Mouse (Mus musculus) MEL-GATA-1-ER (cell line): Measurements from ENCODE around the gene Olfr876.
"Not testable (repeated sequence)": the region's sequence is repeated elsewhere in the genome, so short reads cannot be mapped to it uniquely, and the experiment has no call there.

Experiments used
- DNase-seq: peaks from one replicate; pipeline ENCODE4 v3.0.0-alpha.2; 2012; ENCODE audit warnings: low read depth; ENCODE audit errors: extremely low read depth

Olfr876 gene

DNA sequence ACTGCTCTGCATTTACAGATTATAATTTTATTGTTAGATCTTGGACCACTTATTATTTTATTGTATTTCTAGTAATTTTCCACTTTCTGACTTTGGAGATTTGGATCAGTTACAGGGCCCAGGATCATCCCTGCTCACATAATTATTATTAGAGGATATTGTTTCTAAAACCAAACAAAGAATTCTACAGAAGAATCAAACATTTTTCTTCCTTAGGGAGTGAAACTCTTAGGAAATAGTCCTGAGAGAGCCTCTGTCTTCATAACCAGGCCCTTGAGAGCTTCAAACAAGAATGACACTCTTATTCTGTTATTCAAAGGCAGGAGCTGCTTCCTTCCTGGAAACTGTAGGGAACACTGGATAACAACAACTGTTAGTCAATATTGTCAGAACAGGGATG is at the start of gene Olfr876:
Olfr876 (plus strand) TSS at position 301 of the 400 bp plus-strand sequence.
- DNase-seq: no peak

DNA sequence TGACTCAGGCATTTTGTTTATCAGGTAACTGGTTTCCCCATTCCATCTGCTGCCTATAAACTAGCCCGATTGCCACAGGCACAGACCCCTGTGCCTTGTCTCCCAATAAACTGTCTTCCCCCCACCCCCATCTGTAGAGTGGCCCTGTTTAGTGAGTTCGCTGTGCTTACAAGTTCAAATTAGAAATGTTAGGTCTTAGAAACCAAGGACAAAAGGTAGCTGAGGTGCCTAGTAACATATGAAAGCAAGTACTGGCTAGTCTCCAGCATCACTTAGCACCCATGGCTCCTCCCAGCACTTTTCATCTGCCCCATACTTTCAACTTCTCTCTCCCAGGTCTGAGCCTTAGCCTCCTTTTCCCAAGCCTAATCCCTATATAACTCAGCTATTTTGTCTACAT is 41.1 kb upstream of the Olfr876 start:
- DNase-seq: no peak

DNA sequence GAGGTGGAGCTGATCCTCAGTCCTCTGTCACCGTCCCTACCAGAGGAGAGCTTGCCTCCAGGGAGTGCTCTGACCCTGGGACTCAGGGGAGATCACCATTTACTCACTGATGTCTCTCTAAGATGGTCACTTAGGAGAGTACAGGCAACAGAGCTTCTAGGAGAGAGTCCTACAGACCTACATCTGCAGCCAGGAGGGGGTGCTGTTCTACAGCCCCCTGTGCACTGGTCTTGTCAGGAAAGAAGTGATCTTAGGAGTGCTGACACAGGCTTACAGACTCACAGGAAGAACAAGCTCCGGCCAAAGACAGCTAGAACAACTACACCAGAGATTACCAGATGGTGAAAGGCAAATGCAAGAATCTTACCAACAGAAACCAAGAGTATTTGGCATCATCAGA is 40.3 kb upstream of the Olfr876 start:
- no peak for DNase-seq

DNA sequence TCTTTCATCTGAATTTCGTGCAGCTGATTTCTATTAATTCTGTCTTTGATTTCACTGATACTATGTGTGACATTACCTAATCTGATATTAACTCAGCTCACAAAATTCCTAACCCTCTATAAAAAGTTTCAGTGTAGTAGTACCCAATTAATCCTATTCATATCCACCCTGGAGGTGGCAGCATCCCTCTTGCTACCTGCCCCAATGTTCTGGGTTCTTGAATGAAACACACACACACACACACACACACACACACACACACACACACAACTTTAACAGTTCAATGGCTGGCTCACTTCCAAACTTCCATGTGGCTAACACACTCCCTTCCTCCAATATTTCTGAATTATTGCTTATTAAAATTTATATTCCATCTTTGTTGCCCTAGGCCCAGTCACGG is 32.2 kb upstream of the Olfr876 start:
- DNase-seq: no peak

DNA sequence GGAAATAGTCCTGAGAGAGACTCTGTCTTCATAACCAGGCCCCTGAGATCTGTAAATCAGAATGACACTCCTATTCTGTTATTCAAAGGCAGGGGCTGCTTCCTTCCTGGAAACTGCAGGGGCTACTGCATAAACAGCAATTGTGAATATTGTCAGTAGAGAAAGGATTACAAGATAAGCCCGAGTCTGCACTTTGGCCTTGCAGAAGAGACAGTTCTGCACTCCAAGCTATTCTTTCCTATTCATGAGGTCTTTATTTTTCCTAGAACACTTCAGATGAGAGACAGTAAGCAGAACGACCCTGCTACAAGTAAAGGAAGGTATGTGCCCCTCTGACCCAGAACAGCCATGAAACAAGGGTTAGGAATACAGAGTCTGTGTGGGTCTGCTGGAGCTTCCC is 31.1 kb upstream of the Olfr876 start, which contains the start of gene Olfr875:
Olfr875 (plus strand) TSS at position 99 of the 400 bp plus-strand sequence.
- DNase-seq: no peak

DNA sequence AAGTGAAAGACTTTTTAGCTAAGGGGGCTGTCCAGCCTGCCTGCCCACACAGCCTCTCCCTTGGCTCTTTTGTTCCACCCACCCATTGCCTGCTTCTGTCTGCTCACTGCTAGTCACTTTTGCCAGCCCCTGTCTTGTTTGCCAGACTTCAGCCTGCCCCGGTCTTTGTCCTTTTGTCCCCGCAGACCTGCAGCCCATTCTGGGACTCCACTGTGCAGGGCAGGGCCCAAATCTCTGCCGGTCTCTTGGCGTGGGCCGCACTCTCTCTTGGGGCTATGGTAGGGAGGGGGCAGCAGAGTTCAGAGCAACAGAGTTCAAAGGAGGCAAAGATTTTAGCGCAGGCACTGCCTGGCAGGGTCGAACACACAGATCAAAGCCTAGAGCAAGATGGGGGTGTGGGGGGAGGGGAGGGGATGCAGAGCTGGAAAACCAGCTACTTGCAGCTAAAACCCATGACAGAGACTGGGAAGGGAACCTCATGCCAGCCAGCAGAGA is 20.0 kb upstream of the Olfr876 start:
- no peak for DNase-seq

DNA sequence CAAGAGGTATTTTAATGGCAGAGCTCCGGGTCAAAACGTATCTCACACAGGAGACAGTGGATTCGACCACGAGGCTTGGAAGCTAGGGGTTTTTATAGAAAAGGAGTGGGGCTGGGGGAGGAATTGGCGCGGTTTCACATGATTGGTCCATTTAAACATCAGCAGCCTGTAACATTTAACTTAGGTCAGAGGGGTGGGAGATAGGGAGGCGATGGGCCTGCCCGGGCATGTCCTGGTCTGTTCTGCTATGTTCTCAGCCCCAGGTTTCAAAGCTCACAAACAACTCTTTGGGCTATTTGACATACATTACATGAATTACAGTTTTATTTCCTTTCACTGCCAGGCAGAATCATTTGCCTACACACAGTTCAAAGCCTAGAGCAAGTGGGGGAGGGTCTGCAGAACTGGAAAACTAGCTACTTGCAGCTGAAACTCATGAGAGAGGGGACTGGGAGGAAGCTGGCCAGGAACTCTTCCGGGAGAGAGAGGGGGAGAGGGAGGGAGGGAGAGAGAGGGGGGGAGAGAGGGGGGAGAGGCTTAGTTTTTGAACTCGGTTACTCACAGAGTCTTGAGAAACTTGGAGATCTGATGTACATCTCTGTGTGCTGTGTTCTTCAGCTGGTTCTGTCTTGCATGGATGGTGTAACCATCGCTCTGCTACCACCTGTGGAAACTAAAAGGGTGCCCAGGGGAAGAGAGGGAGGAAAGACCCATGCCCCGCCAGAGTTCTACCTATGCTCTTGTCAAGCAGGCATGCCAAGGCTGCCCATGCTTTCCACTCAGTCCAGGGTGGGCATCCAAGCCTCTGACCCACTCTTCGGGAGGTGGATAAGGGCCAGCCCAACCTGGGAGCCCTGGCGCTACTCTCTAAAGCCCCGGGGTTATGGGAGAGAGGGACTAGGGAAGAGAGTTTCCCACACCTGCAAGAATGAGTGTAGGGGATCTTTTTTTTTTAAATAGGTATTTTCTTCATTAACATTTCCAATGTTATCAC is 19.1 kb upstream of the Olfr876 start:
- DNase-seq: not testable (repeated sequence)

DNA sequence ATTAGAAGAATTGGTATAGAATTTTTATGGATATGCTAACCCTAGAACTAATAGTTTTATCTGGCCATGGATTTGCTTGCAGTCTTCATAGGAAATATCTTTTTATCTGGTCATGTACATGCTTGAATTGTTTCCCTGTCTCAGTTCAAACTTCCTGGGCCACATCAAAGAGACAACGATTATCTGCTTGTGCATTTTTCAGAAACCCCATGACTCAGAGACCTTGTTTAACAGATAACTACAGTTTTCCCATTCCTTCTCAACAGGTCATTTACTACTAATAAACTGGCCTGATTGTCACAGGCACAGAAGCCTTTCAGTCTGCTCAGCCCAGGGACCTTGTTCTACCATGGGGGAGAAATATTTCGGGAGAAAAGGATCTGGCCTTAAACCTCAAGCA is 16.4 kb upstream of the Olfr876 start:
- no peak for DNase-seq

DNA sequence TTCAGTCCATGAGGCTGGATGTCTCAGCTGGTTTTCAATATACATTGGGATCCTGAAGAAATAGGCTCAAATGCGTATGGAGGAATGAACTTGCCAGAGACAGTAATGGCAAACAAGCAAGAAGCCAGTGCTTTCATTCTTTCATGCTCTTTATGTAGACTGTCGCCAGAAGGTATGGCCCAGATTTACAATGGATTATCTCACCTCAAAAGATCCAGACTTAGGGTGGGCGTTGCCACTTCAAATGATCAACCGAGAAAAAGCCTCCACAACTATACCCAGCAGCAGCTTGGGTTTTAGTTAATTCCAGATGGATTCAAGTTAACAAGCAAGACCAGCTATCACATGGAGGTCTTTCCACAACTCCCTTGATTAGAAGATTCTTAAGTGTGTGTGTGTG is 776 bp upstream of the Olfr876 start:
- DNase-seq: no peak

DNA sequence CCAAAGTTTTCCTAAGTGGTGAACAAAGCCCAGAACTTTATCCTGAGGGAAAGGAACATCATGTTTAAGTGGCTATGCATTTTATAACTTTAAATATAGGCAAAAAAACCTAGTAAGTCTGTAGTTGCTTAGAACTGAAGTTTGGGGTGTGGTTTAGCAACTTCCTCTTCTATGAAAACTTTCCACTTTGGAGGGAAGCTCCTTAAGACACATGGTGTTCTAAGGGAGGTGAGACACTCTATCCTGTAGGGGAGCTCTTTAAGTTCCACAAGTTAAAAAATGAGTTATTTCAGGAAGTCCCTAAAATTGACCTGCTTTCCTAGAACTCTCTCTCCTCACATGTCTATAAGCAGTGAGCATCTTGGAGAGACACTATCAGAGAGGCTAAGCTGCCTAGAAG is 4.4 kb downstream of the Olfr876 start:
- peak; percentile 26 for DNase-seq

DNA sequence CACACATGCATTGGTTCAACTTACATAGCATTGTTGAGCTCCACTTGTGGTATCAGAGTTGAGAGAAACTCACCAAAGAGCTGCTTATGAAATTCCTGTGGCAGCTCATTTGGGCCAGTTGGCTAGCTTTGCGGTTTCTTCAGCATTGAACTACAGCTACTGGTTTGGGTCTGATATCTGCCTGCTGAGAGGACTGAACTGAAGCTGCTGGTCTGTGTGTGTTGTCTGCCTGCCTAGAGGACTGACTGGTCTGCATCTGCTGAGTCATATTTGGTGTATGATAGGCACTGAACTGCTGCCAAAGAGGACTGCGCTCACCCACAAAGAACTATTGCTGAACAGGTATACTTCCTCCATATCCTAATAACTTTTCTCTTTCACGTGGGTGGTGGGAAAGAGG is 5.6 kb downstream of the Olfr876 start:
- no peak for DNase-seq

DNA sequence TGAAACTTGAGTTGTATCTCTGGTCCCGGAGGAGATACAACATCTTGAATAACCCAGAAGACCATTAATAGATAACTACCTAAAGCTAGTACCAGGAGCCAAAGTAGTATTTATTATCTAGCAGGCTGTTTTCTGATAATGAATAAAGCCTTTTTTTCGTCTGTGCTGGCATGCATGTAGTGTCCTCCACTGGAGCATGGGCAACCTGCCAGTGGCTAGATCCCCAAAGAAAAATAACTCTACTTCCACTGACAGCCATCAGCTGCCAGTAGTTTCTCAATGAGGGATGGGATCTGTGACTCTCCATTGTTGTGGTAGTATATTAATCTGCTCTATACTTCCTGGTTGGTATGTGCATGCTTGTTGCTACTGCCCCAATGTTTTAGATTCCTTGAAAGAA is 6.1 kb downstream of the Olfr876 start:
- DNase-seq: no peak

DNA sequence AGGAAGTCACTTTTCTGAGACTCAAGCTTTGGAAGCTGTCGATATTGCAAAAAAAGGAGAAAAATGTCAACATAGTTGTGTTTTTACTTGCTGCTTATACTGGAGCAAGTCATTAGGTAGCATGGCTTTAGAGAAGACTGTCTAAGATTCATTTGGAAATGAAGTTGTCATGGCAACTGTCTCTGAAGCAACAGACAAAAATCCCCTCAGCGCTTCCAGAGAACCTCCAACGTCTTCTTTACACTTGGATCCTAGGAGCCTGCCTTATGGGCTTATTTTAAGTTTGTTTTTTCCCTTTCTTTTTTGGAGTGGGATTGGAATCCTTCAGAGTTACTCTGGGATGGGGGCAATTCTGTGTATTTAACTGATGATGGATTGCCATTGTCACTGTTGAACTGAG is 11.9 kb downstream of the Olfr876 start:
- no peak for DNase-seq

DNA sequence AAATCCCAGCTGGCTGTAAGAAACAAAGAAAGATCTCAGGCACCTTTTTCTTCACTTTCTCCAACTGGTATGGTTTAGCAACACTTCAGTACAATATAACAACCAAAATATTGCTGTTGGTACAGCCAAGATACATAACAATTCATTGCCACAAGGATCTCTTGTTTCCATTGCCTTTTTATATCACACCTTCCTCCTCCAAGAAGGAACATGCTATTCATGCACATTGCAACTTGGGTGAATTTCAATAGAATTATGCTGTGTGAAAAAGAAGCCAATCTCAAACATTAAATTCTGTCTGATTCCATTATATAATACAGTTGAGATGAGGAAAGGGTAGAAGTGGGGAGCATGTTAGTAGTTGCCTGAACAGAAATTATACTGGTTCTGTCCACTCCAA is 27.1 kb downstream of the Olfr876 start:
- DNase-seq: no peak

DNA sequence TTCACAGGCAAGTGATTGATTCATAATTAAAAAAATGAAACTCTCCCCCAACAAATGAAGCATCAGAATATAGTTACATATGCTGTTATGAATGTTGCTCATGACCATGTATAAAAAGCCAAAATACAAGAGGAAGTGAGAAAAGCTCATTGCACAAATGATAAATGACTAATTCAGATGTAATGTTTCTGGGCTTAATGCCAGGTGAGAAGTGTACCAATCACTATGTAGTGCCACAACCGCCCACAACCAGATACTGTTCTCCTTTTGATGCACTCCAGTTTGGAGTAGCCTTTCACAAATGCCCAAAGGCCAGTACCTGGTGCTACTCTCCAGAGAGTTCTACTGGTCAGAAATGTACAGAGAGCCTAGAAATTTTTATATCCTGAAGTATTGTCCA is 30.5 kb downstream of the Olfr876 start:
- DNase-seq: no peak

DNA sequence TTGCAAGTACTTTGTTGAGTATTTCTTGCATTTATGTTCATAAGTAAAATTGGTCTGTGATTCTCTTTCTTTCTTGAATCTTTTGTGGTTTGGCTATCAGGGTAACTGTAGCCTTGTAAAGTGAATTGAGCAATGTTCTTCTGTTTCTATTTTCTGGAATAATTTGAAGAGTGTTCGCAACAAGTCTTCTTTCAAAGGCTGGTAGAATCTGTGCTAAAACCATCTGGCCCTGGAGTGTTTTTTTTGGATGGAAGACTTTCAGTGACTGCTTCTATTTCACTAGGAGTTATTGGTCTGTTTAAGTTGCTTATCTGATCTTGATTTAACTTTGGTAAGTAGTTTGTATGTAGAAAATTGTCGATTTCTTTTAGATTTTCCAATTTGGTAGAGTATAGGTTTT is 46.4 kb downstream of the Olfr876 start:
- DNase-seq: no peak

DNA sequence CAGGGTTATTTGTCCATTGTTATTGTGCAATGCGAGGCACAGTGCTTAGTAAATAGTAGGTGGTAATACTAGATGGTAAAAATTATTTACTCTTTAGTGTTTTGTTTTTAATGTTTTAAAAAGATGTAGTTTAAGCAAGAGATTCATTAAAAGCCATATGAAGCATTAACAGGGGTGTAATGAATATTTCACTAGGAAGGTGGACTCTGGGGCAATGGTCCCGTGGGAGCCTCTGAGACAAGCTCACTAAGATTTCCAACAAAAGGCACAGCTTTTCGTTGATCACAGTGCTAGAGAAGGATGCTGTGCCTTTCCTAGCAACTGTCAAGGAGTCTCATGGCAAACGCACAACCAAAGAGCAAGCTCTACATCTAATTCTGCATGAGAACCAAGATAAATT is 51.1 kb downstream of the Olfr876 start, which contains the start of gene Olfr877:
Olfr877 (plus strand) TSS at position 301 of the 400 bp plus-strand sequence.
- DNase-seq: no peak
